Mouse (Mus musculus) heart, embryonic 12.5 days (tissue): ENCODE measurements around the gene Gm21987. TPM values are rescaled to one million over a fixed set of nuclear protein-coding genes. Genes with fewer than 3 reads are reported as not detected.

Experiments used
- ATAC-seq: fragments of 200-750 bp; cut with Nextera tagmentation; 2 replicates; pipeline ENCODE4 v1.8.0; 2017; ENCODE audit warnings: moderate TSS enrichment, moderate library complexity; ENCODE audit not compliant: insufficient number of reproducible peaks, low FRiP score
- H3K27ac ChIP-seq: fragments of 300-500 bp; sonication (generic); 2 replicates; pipeline ENCODE4 v1.5.1; 2016; ENCODE audit warnings: mild to moderate bottlenecking, moderate library complexity; ENCODE audit not compliant: poor library complexity, severe bottlenecking
- H3K27me3 ChIP-seq: fragments of 300-500 bp; sonication (generic); replicated peaks from 2 replicates; pipeline ENCODE4 v1.6.1; 2016; ENCODE audit warnings: mild to moderate bottlenecking, moderate library complexity
- H3K36me3 ChIP-seq: fragments of 300-500 bp; sonication (generic); 2 replicates; pipeline ENCODE4 v1.6.1; 2016; ENCODE audit warnings: mild to moderate bottlenecking, moderate library complexity
- H3K4me1 ChIP-seq: fragments of 300-500 bp; sonication (generic); replicated peaks from 2 replicates; pipeline ENCODE4 v1.6.1; 2016; ENCODE audit warnings: mild to moderate bottlenecking
- H3K4me2 ChIP-seq: fragments of 300-500 bp; sonication (generic); 2 replicates; pipeline ENCODE4 v1.6.1; 2016; ENCODE audit warnings: mild to moderate bottlenecking, moderate library complexity
- H3K4me3 ChIP-seq: fragments of 300-500 bp; sonication (generic); 2 replicates; pipeline ENCODE4 v1.5.1; 2016; ENCODE audit warnings: mild to moderate bottlenecking
- H3K9ac ChIP-seq: fragments of 300-500 bp; sonication (generic); 2 replicates; pipeline ENCODE4 v1.6.1; 2016; ENCODE audit warnings: mild to moderate bottlenecking, moderate library complexity
- H3K9me3 ChIP-seq: fragments of 300-500 bp; sonication (generic); replicated peaks from 2 replicates; pipeline ENCODE4 v1.6.1; 2016; ENCODE audit warnings: mild to moderate bottlenecking, moderate library complexity
- WGBS: fragments of 180-500 bp; shearing (Covaris S2); methylation state at CpG from one replicate; pipeline ENCODE4 v1.1.7; 2016; 5-methylcytosine and 5-hydroxymethylcytosine counted together
- polyA plus RNA-seq: library from polyadenylated mRNA; unstranded; fragments of >200 nt; fragmentation: Nextera tagmentation; extraction: Ambion mirVana; gene quantifications from 2 replicates; pipeline ENCODE4 v1.2.1, GENCODE M21; 2016

Gene Gm21987
- polyA plus RNA-seq, 1 experiment from 2014 or later, result 2.5 TPM

- 64% methylated on average over 6 of the region's 6 CpGs for WGBS
- Histone ChIP-seq H3K9ac (no peak overlapping the region), H3K4me1 (peaks cover 36% of the 10 kb centered on the region), H3K4me3 (no peak overlapping the region), H3K27me3 (no peaks in the 10 kb centered on the region), H3K27ac (no peak overlapping the region), H3K4me2 (no peak overlapping the region), H3K36me3 (no peaks in the 10 kb centered on the region), H3K9me3 (no peaks in the 10 kb centered on the region)
- no peak for ATAC-seq
Measured at GRCm38 (mm10) chr16:38395060-38395730, 48.4 kb downstream of the Gm21987 start.

GRCm38 (mm10) chr16:38396155-38396554 is 49.3 kb downstream of the Gm21987 start:
- H3K4me2 ChIP-seq, result peak overlapping the region; percentile 50
- ATAC-seq, result no peak
- H3K36me3 ChIP-seq, result no peaks in the 10 kb centered on the region
- no peaks in the 10 kb centered on the region for H3K27me3 ChIP-seq
- peaks cover 38% of the 10 kb centered on the region for H3K4me1 ChIP-seq
- no peaks in the 10 kb centered on the region for H3K9me3 ChIP-seq
- H3K27ac ChIP-seq, result no peak overlapping the region; the same call in 1 of the 2 replicates
- H3K4me3 ChIP-seq, result peak overlapping the region; percentile 10; the same call in 1 of the 2 replicates
- H3K9ac ChIP-seq, result no peak overlapping the region
- WGBS, result 36% methylated on average over 13 of the region's 13 CpGs

GRCm38 (mm10) chr16:38398266-38398665 is 51.4 kb downstream of the Gm21987 start:
- no peak overlapping the region for H3K4me2 ChIP-seq
- no peaks in the 10 kb centered on the region for H3K27me3 ChIP-seq
- no peak overlapping the region for H3K4me3 ChIP-seq
- H3K36me3 ChIP-seq, result no peaks in the 10 kb centered on the region
- no peak overlapping the region for H3K27ac ChIP-seq
- WGBS, result 89% methylated on average over 6 of the region's 6 CpGs
- peaks cover 29% of the 10 kb centered on the region for H3K4me1 ChIP-seq
- H3K9ac ChIP-seq, result no peak overlapping the region
- H3K9me3 ChIP-seq, result no peaks in the 10 kb centered on the region
- no peak for ATAC-seq

DNA sequence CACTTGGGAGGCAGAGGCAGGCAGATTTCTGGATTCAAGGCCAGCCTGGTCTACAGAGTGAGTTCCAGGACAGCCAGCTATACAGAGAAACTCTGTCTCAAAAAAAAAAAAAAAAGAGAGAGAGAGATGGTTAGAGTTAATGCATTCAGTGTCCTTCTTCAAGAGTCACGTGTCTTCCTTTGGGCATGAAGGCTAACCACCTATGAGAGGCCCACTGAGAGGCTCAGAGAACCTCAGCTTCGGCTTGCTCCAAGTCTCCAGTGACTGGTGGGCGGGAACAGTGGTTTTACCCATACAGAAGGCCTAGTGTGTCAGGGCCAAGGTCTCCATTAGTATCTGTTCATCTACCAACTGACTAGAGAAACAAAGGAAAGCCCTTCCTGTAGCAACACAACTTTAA is 52.2 kb downstream of the Gm21987 start:
- 75% methylated on average over 3 of the region's 3 CpGs for WGBS
- Histone ChIP-seq H3K4me2 (peak overlapping the region; percentile 70), H3K27ac (no peak overlapping the region), H3K9ac (no peak overlapping the region), H3K4me3 (no peak overlapping the region), H3K27me3 (no peaks in the 10 kb centered on the region), H3K36me3 (no peaks in the 10 kb centered on the region), H3K9me3 (no peaks in the 10 kb centered on the region), H3K4me1 (peaks cover 28% of the 10 kb centered on the region)
- no peak for ATAC-seq

GRCm38 (mm10) chr16:38399531-38400231 is 52.8 kb downstream of the Gm21987 start:
- WGBS, result 16% methylated on average over 17 of the region's 17 CpGs
- no peak overlapping the region for H3K27ac ChIP-seq
- peak; percentile 78 for ATAC-seq

DNA sequence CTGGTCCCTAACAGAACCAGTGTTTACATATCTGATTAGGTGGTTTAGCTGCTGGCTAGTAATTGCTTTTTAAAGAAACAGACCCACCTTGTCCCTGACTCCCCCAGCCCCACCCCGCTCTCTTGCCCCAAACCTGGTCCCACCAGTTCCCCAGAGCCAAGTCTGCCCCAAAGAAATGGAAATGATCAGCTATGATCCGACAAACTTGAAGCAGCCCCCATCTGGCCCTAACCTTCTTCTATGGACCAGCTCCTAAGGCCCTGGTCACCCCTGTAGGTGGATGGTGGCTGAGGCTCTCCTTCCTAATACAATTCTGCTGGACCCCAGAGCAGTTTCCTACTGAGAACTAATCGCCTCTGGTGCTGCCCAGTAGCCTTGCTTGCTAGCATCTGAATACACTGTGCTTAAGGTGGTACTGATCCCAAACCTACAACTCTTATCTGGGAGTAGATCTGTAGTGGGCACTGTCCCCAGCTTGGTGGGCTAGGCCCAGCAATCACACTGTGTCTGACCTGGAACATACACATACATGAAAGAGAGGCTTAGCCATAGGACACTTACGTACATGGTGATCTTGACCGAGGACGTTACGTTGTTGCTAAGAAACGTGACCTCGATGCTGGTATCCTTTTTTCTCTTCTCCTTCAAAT is 53.6 kb downstream of the Gm21987 start:
- peak overlapping the region; percentile 70 for H3K4me2 ChIP-seq
- ATAC-seq, result 0 out of 2 replicates have a peak, but pooled peaks have one; percentile 19
- no peaks in the 10 kb centered on the region for H3K9me3 ChIP-seq
- H3K4me3 ChIP-seq, result peak overlapping the region; percentile 34
- H3K27ac ChIP-seq, result no peak overlapping the region
- no peaks in the 10 kb centered on the region for H3K27me3 ChIP-seq
- no peaks in the 10 kb centered on the region for H3K36me3 ChIP-seq
- peaks cover 23% of the 10 kb centered on the region for H3K4me1 ChIP-seq
- 73% methylated on average over 9 of the region's 9 CpGs for WGBS
- peak overlapping the region; percentile 53; the same call in 1 of the 2 replicates for H3K9ac ChIP-seq

More at GRCm38 (mm10) chr16:38399531-38400231, 52.8 kb downstream of the Gm21987 start:
- H3K9ac ChIP-seq, result peak overlapping the region; percentile 53
- H3K36me3 ChIP-seq, result no peaks in the 10 kb centered on the region
- H3K4me1 ChIP-seq, result peaks cover 27% of the 10 kb centered on the region
- H3K27me3 ChIP-seq, result no peaks in the 10 kb centered on the region
- no peaks in the 10 kb centered on the region for H3K9me3 ChIP-seq
- H3K4me3 ChIP-seq, result peak overlapping the region; percentile 34
- H3K4me2 ChIP-seq, result peak overlapping the region; percentile 70

- H3K36me3 ChIP-seq, result no peaks in the 10 kb centered on the region
- no peak overlapping the region for H3K27ac ChIP-seq
- H3K4me1 ChIP-seq, result peaks cover 16% of the 10 kb centered on the region
- no peaks in the 10 kb centered on the region for H3K9me3 ChIP-seq
- no peak for ATAC-seq
- H3K9ac ChIP-seq, result no peak overlapping the region
- no peaks in the 10 kb centered on the region for H3K27me3 ChIP-seq
- H3K4me3 ChIP-seq, result no peak overlapping the region
- H3K4me2 ChIP-seq, result no peak overlapping the region
- 73% methylated on average over 6 of the region's 6 CpGs for WGBS
Measured at GRCm38 (mm10) chr16:38401468-38401867, 54.6 kb downstream of the Gm21987 start.

DNA sequence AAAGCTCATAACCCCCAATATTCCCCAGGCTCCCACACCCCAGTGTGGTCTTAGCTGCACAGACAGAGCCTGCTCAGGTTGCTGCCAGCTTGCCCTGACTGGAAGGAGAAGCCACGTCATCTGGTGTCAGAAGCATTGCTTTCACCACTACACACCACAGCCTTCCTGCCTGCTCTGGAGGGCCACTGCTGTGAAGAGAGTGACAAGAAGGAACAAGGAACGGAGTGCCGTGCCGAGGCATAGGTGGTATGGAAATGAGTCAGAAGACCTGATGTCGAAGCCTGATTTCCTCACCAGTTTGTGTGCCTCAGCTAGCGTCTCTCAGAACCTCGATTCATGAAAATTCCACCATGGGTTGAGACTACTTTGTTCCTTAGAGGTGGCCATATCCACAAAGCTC is 56.8 kb downstream of the Gm21987 start:
- Histone ChIP-seq H3K36me3 (no peaks in the 10 kb centered on the region), H3K27ac (no peak overlapping the region), H3K27me3 (no peaks in the 10 kb centered on the region), H3K9ac (no peak overlapping the region), H3K4me3 (no peak overlapping the region), H3K4me2 (no peak overlapping the region), H3K9me3 (no peaks in the 10 kb centered on the region), H3K4me1 (peaks cover 23% of the 10 kb centered on the region)
- ATAC-seq, result no peak
- 74% methylated on average over 7 of the region's 7 CpGs for WGBS

- H3K4me2 ChIP-seq, result no peak overlapping the region
- H3K27me3 ChIP-seq, result no peaks in the 10 kb centered on the region
- ATAC-seq, result no peak
- H3K4me3 ChIP-seq, result no peak overlapping the region
- H3K36me3 ChIP-seq, result no peaks in the 10 kb centered on the region
- no peak overlapping the region for H3K27ac ChIP-seq
- 44% methylated on average over 5 of the region's 5 CpGs for WGBS
- no peaks in the 10 kb centered on the region for H3K9me3 ChIP-seq
- peaks cover 9% of the 10 kb centered on the region for H3K4me1 ChIP-seq
- H3K9ac ChIP-seq, result no peak overlapping the region
Measured at GRCm38 (mm10) chr16:38406293-38406692, 59.5 kb downstream of the Gm21987 start.

- no peaks in the 10 kb centered on the region for H3K9me3 ChIP-seq
- H3K4me3 ChIP-seq, result no peak overlapping the region
- no peak overlapping the region for H3K27ac ChIP-seq
- H3K27me3 ChIP-seq, result no peaks in the 10 kb centered on the region
- no peak for ATAC-seq
- H3K4me1 ChIP-seq, result peaks cover 9% of the 10 kb centered on the region
- H3K9ac ChIP-seq, result no peak overlapping the region
- H3K36me3 ChIP-seq, result no peaks in the 10 kb centered on the region
- H3K4me2 ChIP-seq, result no peak overlapping the region
- 64% methylated on average over 6 of the region's 6 CpGs for WGBS
Measured at GRCm38 (mm10) chr16:38406708-38407107, 59.9 kb downstream of the Gm21987 start.

DNA sequence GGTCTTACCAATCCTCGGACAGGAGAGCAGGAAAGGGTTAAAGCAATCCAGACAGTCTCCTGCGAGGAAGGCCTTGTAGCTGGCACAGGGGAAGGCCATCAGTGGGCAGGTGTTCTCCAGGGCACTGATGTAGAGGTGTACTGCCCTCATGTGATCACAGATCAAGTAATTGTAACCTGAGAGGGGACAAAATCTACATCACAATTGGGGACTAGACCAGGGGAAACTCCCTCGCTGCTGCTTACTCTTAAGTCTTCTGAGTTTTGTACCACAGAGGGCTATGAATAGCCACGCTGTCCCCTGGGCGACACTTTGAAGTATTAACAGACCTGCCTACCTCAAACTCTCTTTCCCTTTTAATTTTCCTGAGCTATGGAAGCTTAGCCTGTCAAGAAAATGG is 60.7 kb downstream of the Gm21987 start:
- Histone ChIP-seq H3K27ac (no peak overlapping the region), H3K4me1 (peaks cover 9% of the 10 kb centered on the region), H3K27me3 (no peaks in the 10 kb centered on the region), H3K36me3 (no peaks in the 10 kb centered on the region), H3K4me3 (no peak overlapping the region), H3K9me3 (no peaks in the 10 kb centered on the region), H3K9ac (no peak overlapping the region), H3K4me2 (no peak overlapping the region)
- no peak for ATAC-seq
- 29% methylated on average over 5 of the region's 5 CpGs for WGBS
